Mouse (Mus musculus) bone marrow, adult 2 months (tissue): ENCODE measurements at regions not wholly inside any gene's neighbourhood (a gene's known extent, or its start where the extent isn't known, plus 50 kb on each side); places are given as distances from the start of the nearest gene placed in this dataset.
"Not testable (repeated sequence)": the region's sequence is repeated elsewhere in the genome, so short reads cannot be mapped to it uniquely, and the experiment has no call there.

Experiments used
- H3K27ac ChIP-seq: fragments of 200-500 bp; 2 replicates; pipeline ENCODE4 v1.5.1; 2012; ENCODE audit warnings: low read depth, mild to moderate bottlenecking, control low read depth, inconsistent platforms, low read length; ENCODE audit not compliant: control insufficient read depth, poor library complexity, insufficient read depth
- H3K4me1 ChIP-seq: fragments of 200-500 bp; 2 replicates; pipeline ENCODE4 v1.6.1; 2011; ENCODE audit warnings: low read length; ENCODE audit not compliant: control insufficient read depth, insufficient read depth
- H3K4me3 ChIP-seq: fragments of 200-500 bp; replicated peaks from 2 replicates; pipeline ENCODE3; 2011; ENCODE audit warnings: mild to moderate bottlenecking, low read depth, low read length, control low read depth; ENCODE audit not compliant: control insufficient read depth
- CTCF ChIP-seq: fragments of 200-500 bp; IDR thresholded peaks from 2 replicates; pipeline ENCODE4 v1.5.1; 2011; ENCODE audit warnings: low read length, control low read depth; ENCODE audit not compliant: control insufficient read depth, insufficient read depth
- POLR2A ChIP-seq: fragments of 200-500 bp; IDR thresholded peaks from 2 replicates; pipeline ENCODE4 v1.6.1; 2011; ENCODE audit warnings: low read depth, mild to moderate bottlenecking, control low read depth, low read length, borderline replicate concordance; ENCODE audit not compliant: control insufficient read depth
- WGBS: fragments of 180-500 bp; shearing (Covaris S2); methylation state at CpG from one replicate; pipeline ENCODE4 v1.1.7; 2018; 5-methylcytosine and 5-hydroxymethylcytosine counted together

DNA sequence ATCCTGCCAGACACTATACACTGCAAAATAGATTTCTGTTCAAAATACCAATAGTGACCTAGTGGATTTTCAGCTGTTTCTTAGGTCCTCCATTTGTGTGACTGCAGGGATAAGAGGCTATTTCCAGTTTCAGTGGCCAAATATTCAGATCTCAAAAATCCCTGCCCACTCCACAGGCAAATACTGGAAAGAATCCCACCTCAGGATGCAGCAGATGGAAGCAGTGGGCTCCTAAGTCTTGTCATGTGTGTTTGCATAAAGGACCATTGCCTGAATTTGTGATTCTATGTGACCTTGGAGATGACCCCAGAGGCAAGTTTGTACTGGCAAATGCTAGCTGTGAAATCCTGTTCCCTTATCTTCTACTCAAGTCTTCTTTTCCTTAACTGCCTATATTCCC is 175.2 kb upstream of the Thrb start:
- no peaks in the 10 kb centered on the region for H3K4me1 ChIP-seq
- no peak overlapping the region for H3K4me3 ChIP-seq
- TF ChIP-seq POLR2A, result no peak
- no peak for TF ChIP-seq CTCF
- no peak overlapping the region for H3K27ac ChIP-seq

DNA sequence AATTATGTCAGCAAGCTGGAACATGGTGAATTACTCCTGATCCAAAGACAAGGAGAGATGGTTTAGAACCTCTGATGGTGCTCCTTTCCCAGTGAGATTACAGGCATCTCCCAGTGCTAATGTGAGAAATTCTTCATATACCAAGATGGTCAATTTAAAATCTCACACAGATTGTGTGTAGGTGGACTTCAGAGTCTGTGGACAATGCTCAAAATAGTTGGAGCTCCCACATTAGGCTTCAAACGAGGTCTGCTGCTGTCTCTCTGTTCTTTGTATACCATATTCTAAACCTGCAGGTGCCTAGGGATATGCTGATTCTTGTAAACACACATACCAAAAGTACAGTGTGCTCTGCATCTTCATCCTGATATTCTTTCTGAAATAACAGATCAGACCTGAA is 146.3 kb upstream of the Thrb start:
- TF ChIP-seq POLR2A (no peak), CTCF (no peak)
- 46% methylated on average over 1 of the region's 1 CpGs for WGBS
- Histone ChIP-seq H3K4me1 (no peaks in the 10 kb centered on the region), H3K4me3 (no peak overlapping the region), H3K27ac (no peak overlapping the region)

DNA sequence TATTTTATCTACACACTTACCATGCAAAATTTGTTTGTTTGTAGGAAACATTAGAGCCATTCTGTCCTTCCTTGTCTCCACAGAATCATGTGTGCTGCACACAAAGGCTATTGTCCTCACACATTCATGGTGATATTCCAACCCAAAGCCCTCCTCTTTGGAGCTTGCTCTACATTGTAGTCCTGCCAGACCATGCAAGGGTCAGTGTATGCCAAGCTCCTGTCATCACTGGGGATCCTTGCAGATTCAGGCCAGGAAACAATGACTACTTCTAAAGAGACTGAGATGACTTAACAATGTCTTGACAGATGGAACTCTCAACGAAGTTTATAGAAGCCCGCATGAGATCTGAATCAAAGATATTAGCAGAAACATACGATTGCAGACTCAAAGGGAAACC is 137.4 kb upstream of the Thrb start:
- Histone ChIP-seq H3K4me3 (no peak overlapping the region), H3K4me1 (no peaks in the 10 kb centered on the region), H3K27ac (no peak overlapping the region)
- 81% methylated on average over 3 of the region's 3 CpGs for WGBS
- TF ChIP-seq CTCF, result no peak
- no peak for TF ChIP-seq POLR2A

DNA sequence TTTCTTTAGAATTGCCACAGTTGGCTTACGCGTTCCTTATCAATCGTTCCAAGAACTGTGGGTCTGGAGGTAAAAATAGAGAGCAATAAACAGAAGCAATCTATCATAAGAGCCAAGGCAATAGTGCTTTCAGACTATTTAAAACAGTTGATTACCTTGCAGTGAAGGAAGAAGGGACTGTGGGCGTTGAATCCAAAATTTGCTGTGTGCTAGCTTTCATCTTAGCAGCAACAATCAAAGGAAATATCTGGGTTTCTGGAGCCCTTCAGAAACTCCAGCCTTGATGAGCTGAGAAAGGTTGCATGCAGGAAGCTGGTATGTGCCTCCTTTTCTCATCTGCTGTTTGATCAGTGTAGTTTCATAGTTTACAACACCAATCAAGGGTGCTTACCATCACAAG is 136.1 kb upstream of the Thrb start:
- Histone ChIP-seq H3K4me3 (no peak overlapping the region), H3K27ac (no peak overlapping the region), H3K4me1 (no peaks in the 10 kb centered on the region)
- no peak for TF ChIP-seq CTCF
- no peak for TF ChIP-seq POLR2A
- WGBS, result 78% methylated on average over 4 of the region's 4 CpGs

DNA sequence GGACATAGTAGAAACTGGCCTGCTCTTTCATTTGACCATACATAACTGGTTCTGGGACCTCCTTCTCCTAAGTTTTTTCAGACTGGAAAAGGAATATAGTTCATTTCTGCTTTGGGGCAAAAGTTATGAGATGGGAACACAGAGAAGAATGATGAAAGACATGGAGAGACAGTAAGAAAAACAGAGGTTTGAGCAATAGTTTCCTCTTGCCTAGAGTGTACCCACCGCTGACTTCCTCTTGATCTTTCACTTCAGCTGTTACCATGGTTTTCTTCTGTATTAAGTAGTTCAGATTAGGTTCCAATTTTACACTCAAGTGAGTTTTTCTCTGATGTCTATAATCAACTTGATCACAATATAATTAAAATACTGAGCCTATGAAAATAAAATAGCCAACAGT is 120.7 kb upstream of the Thrb start:
- Histone ChIP-seq H3K27ac (no peak overlapping the region), H3K4me3 (no peak overlapping the region), H3K4me1 (no peaks in the 10 kb centered on the region)
- TF ChIP-seq CTCF, result no peak
- TF ChIP-seq POLR2A, result no peak
- 18% methylated on average over 1 of the region's 1 CpGs for WGBS

DNA sequence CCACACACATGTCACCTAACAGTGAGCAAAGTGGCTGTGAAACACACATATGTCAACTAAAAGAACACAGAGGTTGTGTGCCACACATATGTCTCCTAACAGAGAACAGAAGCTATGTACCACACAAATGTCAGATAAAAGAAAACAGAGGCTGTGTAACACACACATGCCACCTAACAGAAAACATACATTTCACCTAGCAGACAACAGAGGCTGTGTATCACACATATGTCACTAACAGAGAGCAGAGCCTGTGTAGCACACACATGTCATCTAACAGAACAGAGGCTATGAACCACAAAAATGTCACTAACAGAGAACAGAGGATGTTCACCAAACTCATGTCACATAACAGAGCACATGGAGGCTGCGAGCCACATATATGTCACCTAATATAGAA is 103.6 kb upstream of the Thrb start:
- H3K4me3 ChIP-seq, result no peak overlapping the region
- H3K4me1 ChIP-seq, result no peaks in the 10 kb centered on the region
- 79% methylated on average over 1 of the region's 1 CpGs for WGBS
- TF ChIP-seq POLR2A, result no peak
- TF ChIP-seq CTCF, result no peak
- no peak overlapping the region for H3K27ac ChIP-seq

DNA sequence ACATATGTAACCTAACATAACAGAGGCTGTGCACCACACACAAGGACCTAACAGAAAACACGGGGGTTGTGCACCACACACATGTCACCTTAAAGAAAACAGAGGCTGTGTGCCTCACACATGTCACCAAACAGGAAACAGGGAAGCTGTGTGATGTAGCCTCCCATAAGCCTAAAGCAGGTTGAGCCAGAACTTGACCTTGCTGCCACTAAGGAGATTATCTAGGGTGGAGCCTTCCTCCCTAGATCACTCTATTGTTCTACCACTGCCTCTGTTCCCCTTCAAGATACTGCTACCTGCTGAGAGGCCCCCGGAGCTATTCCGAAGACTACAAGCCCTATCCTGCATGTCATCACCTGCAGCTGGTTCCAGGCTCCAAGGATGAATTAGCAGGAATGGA is 100.1 kb upstream of the Thrb start:
- H3K4me3 ChIP-seq, H3K4me1 ChIP-seq, H3K27ac ChIP-seq: not testable (repeated sequence)
- 59% methylated on average over 3 of the region's 3 CpGs for WGBS

DNA sequence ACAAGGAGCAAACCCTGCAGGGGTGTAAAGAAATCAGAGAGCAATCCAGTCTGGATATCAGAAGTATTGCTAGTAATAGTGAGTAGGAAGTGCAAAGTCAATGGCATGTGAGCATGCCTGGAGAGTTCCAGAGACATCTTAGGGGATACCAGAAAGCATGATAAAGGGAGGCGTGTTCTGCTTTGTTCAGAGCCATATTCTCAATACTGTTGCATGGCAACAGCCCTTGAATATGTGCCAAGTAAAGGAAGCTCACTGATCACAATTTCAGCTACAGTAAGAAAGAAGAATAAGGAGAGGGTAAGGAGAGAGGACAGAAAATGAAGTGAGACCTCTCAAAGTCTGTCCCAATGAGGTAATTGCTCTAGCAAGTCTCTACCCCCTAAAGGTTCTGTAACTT is 92.1 kb upstream of the Thrb start:
- Histone ChIP-seq H3K4me3 (no peak overlapping the region), H3K27ac (no peak overlapping the region), H3K4me1 (no peaks in the 10 kb centered on the region)
- WGBS, result 59% methylated on average over 1 of the region's 1 CpGs
- no peak for TF ChIP-seq CTCF

DNA sequence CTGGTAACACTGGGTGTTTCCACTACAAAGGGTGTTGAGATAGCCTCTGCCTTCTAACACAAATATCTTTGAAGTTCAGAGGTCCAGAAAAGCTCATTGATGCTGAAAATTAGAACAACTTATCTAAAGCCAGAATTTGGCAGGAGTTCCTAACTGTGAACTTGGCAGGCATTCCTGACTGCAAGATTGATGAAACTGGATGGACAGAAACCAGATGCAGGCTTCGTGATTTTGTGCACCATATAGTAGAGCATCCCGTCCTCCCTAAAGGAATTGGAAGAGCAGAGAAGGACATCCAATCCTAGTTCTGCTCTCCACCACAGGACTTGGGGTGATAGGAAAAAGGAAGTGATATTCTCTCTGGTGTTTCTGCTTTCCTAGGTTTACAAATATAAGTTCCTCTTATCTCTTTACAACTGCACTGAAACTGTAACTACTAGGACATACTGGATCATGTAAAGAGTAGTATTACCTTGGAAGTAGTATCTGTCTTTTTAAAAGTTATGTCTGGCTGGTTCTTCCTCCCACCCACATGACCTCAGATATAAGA is 90.9 kb upstream of the Thrb start:
- no peaks in the 10 kb centered on the region for H3K4me1 ChIP-seq
- H3K4me3 ChIP-seq, result no peak overlapping the region
- WGBS, result 76% methylated on average over 2 of the region's 2 CpGs
- H3K27ac ChIP-seq, result no peak overlapping the region
- TF ChIP-seq CTCF (no peak), POLR2A (no peak)
